9 mouse cellular contexts compared by ENCODE assay signal in genomic region chr5:138264207-138264578, GRCm38 (mm10). TPM values are rescaled to one million over a fixed set of nuclear protein-coding genes. Genes with fewer than 3 reads are reported as not detected.
A peak's percentile ranks its signal among the peaks of the same experiment; 100 is the strongest.
DNase-seq lines count a peak whose midpoint lies in the region; ATAC-seq and TF ChIP-seq lines count a peak whose summit lies in the region.
"Had no signal": no experiment of that assay in that cellular context is flagged by ENCODE, and none has a peak within 500 bp of the region (broad histone marks: within the 10 kb centered on the region; RNA-seq: fewer than 3 reads in every experiment).

No protein-coding gene starts in this region.

- peak overlapping the region; percentile 95 for H3K27ac ChIP-seq in heart, embryonic 10.5 days
- 0 out of 2 replicates have a peak overlapping the region, but pooled peaks have one; percentile 53 for H3K27ac ChIP-seq in heart, postnatal 0 days (ENCODE audit: low read depth)

- no peaks in the 10 kb centered on the region for H3K9me3 ChIP-seq in heart, embryonic 10.5 days
- H3K9me3 ChIP-seq in G1E (replicated peaks), result no peaks in the 10 kb centered on the region
- no peaks in the 10 kb centered on the region for H3K9me3 ChIP-seq in heart, postnatal 0 days (replicated peaks; ENCODE audit: control insufficient read depth, low read length)
- no peaks in the 10 kb centered on the region for H3K9me3 ChIP-seq in megakaryocyte, embryonic 14.5 days

- TF ChIP-seq CTCF in G1E (IDR thresholded peaks at IDR 0.05; ENCODE audit: low read depth, low read length), result no peak
- no peak for TF ChIP-seq CTCF in heart, postnatal 0 days (IDR thresholded peaks at IDR 0.05; ENCODE audit: low read depth)

- H3K27me3 ChIP-seq in heart, embryonic 10.5 days (ENCODE audit: insufficient read depth, poor library complexity, severe bottlenecking), result no peaks in the 10 kb centered on the region
- no peaks in the 10 kb centered on the region for H3K27me3 ChIP-seq in G1E (ENCODE audit: insufficient read depth, low read length)
- no peaks in the 10 kb centered on the region for H3K27me3 ChIP-seq in heart, postnatal 0 days (ENCODE audit: control insufficient read depth, insufficient read depth, low read length)
- H3K27me3 ChIP-seq in megakaryocyte, embryonic 14.5 days (replicated peaks), result no peaks in the 10 kb centered on the region

- no peak for DNase-seq in heart, embryonic 10.5 days (ENCODE audit: low spot score)
- no peak for DNase-seq in heart, adult 8-10 months (ENCODE audit: low spot score)
- DNase-seq in G1E (ENCODE audit: low spot score), result no peak
- no peak for DNase-seq in heart, postnatal 0 days (ENCODE audit: low spot score)
- DNase-seq in left cerebral cortex, adult 9 months (ENCODE audit: low spot score in 2 of 2), result no peak
- DNase-seq in adrenal gland, adult 8-10 months, result no peak
- no peak for DNase-seq in layer of hippocampus, adult 8-10 months (ENCODE audit: low spot score in 2 of 2)

- H3K4me3 ChIP-seq in heart, embryonic 10.5 days, result peak overlapping the region; percentile 94
- peak overlapping the region; percentile 93 for H3K4me3 ChIP-seq in G1E (ENCODE audit: low read depth, low read length)
- H3K4me3 ChIP-seq in heart, postnatal 0 days (ENCODE audit: low read depth, low read length), result peak overlapping the region; percentile 85
- peak overlapping the region; percentile 95 for H3K4me3 ChIP-seq in megakaryocyte, embryonic 14.5 days (replicated peaks)

- TF ChIP-seq EP300 in heart, postnatal 0 days (IDR thresholded peaks at IDR 0.05; ENCODE audit: low read depth), result no peak

- H3K36me3 ChIP-seq in heart, embryonic 10.5 days, result peaks cover 42% of the 10 kb centered on the region
- H3K36me3 ChIP-seq in G1E (replicated peaks), result peaks cover 66% of the 10 kb centered on the region
- H3K36me3 ChIP-seq in heart, postnatal 0 days (replicated peaks; ENCODE audit: control insufficient read depth, insufficient read depth, low read length), result peaks cover 29% of the 10 kb centered on the region
- peaks cover 49% of the 10 kb centered on the region for H3K36me3 ChIP-seq in megakaryocyte, embryonic 14.5 days (replicated peaks; ENCODE audit: low read length)

- H3K9ac ChIP-seq in heart, postnatal 0 days (replicated peaks; ENCODE audit: low read depth, low read length), result peak overlapping the region; percentile 79

- 15% methylated on average over 6 of the region's 6 CpGs for WGBS in heart, embryonic 10.5 days
- WGBS in heart, postnatal 0 days, result 12% methylated on average over 6 of the region's 6 CpGs

- peaks cover 50% of the 10 kb centered on the region for H3K4me1 ChIP-seq in heart, embryonic 10.5 days
- peaks cover 60% of the 10 kb centered on the region for H3K4me1 ChIP-seq in G1E (ENCODE audit: insufficient read depth, low read depth, low read length)
- peaks cover 8% of the 10 kb centered on the region; the same call in 1 of the 2 replicates for H3K4me1 ChIP-seq in heart, postnatal 0 days (ENCODE audit: control insufficient read depth, insufficient read depth)
- H3K4me1 ChIP-seq in megakaryocyte, embryonic 14.5 days, result peaks cover 58% of the 10 kb centered on the region

- ATAC-seq in G1E (ENCODE audit: extremely low read depth, insufficient number of reproducible peaks, low FRiP score, poor library complexity, severe bottlenecking), result no peak
- ATAC-seq in heart, postnatal 0 days (ENCODE audit: insufficient read depth, low read depth), result no peak

- peak overlapping the region; percentile 98 for H3K4me2 ChIP-seq in heart, postnatal 0 days (ENCODE audit: low read depth, low read length)

RNA-seq across cellular contexts. Expression of gene BC037034, which starts 0.4 kb away (rescaled TPM):
- polyA plus RNA-seq in heart, embryonic 10.5 days (2016; fragmentation: Nextera tagmentation; extraction: Ambion mirVana), result 4.8 and 8.7 TPM in 2 replicates
- total RNA-seq in heart, adult 8-10 months (2022), result 1 to 10 TPM; 2.7 to 4.4 (median 3.4) TPM
- total RNA-seq in G1E (2014; fragmentation: Nextera tagmentation) (35.6 and 41.8 TPM in 2 replicates), G1E (2017) (24.6 and 33.0 TPM in 2 replicates)
- 139 and 151 TPM in 2 replicates for polyA plus RNA-seq in G1E (2012)
- total RNA-seq in heart, postnatal 0 days (2014; rRNA removed; ENCODE audit: low replicate concordance), result 12.0 and 13.4 TPM in 2 replicates
- 0.96 and 1.1 TPM in 2 replicates for polyA plus RNA-seq in heart, postnatal 0 days (2015; fragmentation: Nextera tagmentation; extraction: Ambion mirVana)
- 49.9 and 62.5 TPM in 2 replicates for polyA plus RNA-seq in megakaryocyte, embryonic 14.5 days (2012; ENCODE audit: insufficient read depth, low replicate concordance)
- 10 to 100 TPM; 22.7 to 48.4 (median 37.4) TPM for total RNA-seq in adrenal gland, adult 8-10 months (2022)
- 10 to 100 TPM; 64.7 to 74.1 (median 70.8) TPM for total RNA-seq in layer of hippocampus, adult 8-10 months (2022)

RNA-seq across cellular contexts. Expression of gene Gal3st4, which starts 8.4 kb away (rescaled TPM):
- polyA plus RNA-seq in heart, embryonic 10.5 days (2016; fragmentation: Nextera tagmentation; extraction: Ambion mirVana), result 1.4 and 1.6 TPM in 2 replicates
- total RNA-seq in heart, adult 8-10 months (2022), result under 1 TPM in 1 of 4 experiments, not detected in 3; 0.17 TPM
- total RNA-seq in G1E (2014; fragmentation: Nextera tagmentation), result not detected in 2 replicates
- 0.06 and 0.27 TPM in 2 replicates for total RNA-seq in G1E (2017)
- not detected in 2 replicates for polyA plus RNA-seq in G1E (2012)
- not detected in 2 replicates for total RNA-seq in heart, postnatal 0 days (2014; rRNA removed; ENCODE audit: low replicate concordance)
- polyA plus RNA-seq in heart, postnatal 0 days (2015; fragmentation: Nextera tagmentation; extraction: Ambion mirVana), result 0.47 and 0.60 TPM in 2 replicates
- polyA plus RNA-seq in megakaryocyte, embryonic 14.5 days (2012; ENCODE audit: insufficient read depth, low replicate concordance), result not detected in 2 replicates
- total RNA-seq in adrenal gland, adult 8-10 months (2022), result under 1 TPM in 2 of 4 experiments, not detected in 2; 0.17 to 0.38 TPM
- total RNA-seq in layer of hippocampus, adult 8-10 months (2022), result 1 to 10 TPM; 2.9 to 5.2 (median 4.0) TPM

RNA-seq across cellular contexts. Expression of gene Lamtor4, which starts 8.9 kb away (rescaled TPM):
- 69.9 and 77.7 TPM in 2 replicates for polyA plus RNA-seq in heart, embryonic 10.5 days (2016; fragmentation: Nextera tagmentation; extraction: Ambion mirVana)
- 10 to 100 TPM; 54.5 to 61.7 (median 56.2) TPM for total RNA-seq in heart, adult 8-10 months (2022)
- 13.3 and 14.5 TPM in 2 replicates for total RNA-seq in G1E (2014; fragmentation: Nextera tagmentation)
- total RNA-seq in G1E (2017), result 22.9 and 33.1 TPM in 2 replicates
- polyA plus RNA-seq in G1E (2012), result 51.8 and 51.9 TPM in 2 replicates
- 60.2 and 102 TPM in 2 replicates for total RNA-seq in heart, postnatal 0 days (2014; rRNA removed; ENCODE audit: low replicate concordance)
- 101 and 104 TPM in 2 replicates for polyA plus RNA-seq in heart, postnatal 0 days (2015; fragmentation: Nextera tagmentation; extraction: Ambion mirVana)
- 61.6 and 131 TPM in 2 replicates for polyA plus RNA-seq in megakaryocyte, embryonic 14.5 days (2012; ENCODE audit: insufficient read depth, low replicate concordance)
- total RNA-seq in adrenal gland, adult 8-10 months (2022), result 100 to 1,000 TPM in 2 of 4 experiments, 10 to 100 TPM in 2; 86.5 to 106 (median 99.5) TPM
- total RNA-seq in layer of hippocampus, adult 8-10 months (2022), result 10 to 100 TPM; 51.6 to 61.3 (median 58.0) TPM

RNA-seq across cellular contexts. Expression of gene Gm43720, which starts 15.6 kb away (rescaled TPM):
- polyA plus RNA-seq in heart, embryonic 10.5 days (2016; fragmentation: Nextera tagmentation; extraction: Ambion mirVana), result 0.07 and 0.16 TPM in 2 replicates
- not detected for total RNA-seq in heart, adult 8-10 months (2022)
- total RNA-seq in G1E (2014; fragmentation: Nextera tagmentation) (not detected in 2 replicates), G1E (2017) (0.05 and 0.06 TPM in 2 replicates)
- polyA plus RNA-seq in G1E (2012), result not detected in 2 replicates
- total RNA-seq in heart, postnatal 0 days (2014; rRNA removed; ENCODE audit: low replicate concordance), result not detected in 2 replicates
- 0.05 and 0.07 TPM in 2 replicates for polyA plus RNA-seq in heart, postnatal 0 days (2015; fragmentation: Nextera tagmentation; extraction: Ambion mirVana)
- polyA plus RNA-seq in megakaryocyte, embryonic 14.5 days (2012; ENCODE audit: insufficient read depth, low replicate concordance), result not detected in 2 replicates
- total RNA-seq in adrenal gland, adult 8-10 months (2022), result not detected
- not detected for total RNA-seq in layer of hippocampus, adult 8-10 months (2022)
- total RNA-seq: layer of hippocampus, postnatal 10 days had no signal

RNA-seq across cellular contexts. Expression of gene Gpc2, which starts 15.6 kb away (rescaled TPM):
- polyA plus RNA-seq in heart, embryonic 10.5 days (2016; fragmentation: Nextera tagmentation; extraction: Ambion mirVana), result 11.1 and 18.0 TPM in 2 replicates
- under 1 TPM in 2 of 4 experiments, not detected in 2; 0.22 to 0.34 TPM for total RNA-seq in heart, adult 8-10 months (2022)
- not detected in 2 replicates for total RNA-seq in G1E (2014; fragmentation: Nextera tagmentation)
- 0.06 TPM in 1 of 2 replicates, not detected in the other for total RNA-seq in G1E (2017)
- polyA plus RNA-seq in G1E (2012), result not detected in 2 replicates
- 1.1 and 6.0 TPM in 2 replicates for total RNA-seq in heart, postnatal 0 days (2014; rRNA removed; ENCODE audit: low replicate concordance)
- 1.9 TPM in 2 replicates for polyA plus RNA-seq in heart, postnatal 0 days (2015; fragmentation: Nextera tagmentation; extraction: Ambion mirVana)
- 2.6 and 3.1 TPM in 2 replicates for polyA plus RNA-seq in megakaryocyte, embryonic 14.5 days (2012; ENCODE audit: insufficient read depth, low replicate concordance)
- 1 to 10 TPM in 2 of 4 experiments, under 1 TPM in 2; 0.38 to 1.3 (median 0.97) TPM for total RNA-seq in adrenal gland, adult 8-10 months (2022)
- 1 to 10 TPM; 1.5 to 2.2 (median 1.8) TPM for total RNA-seq in layer of hippocampus, adult 8-10 months (2022)
